In genomic region chr8:86734171-86734570, GRCm38 (mm10) we compare ENCODE assay signal across 28 mouse cellular contexts. TPM values are rescaled to one million over a fixed set of nuclear protein-coding genes. Genes with fewer than 3 reads are reported as not detected.
A peak's percentile ranks its signal among the peaks of the same experiment; 100 is the strongest.
DNase-seq lines count a peak whose midpoint lies in the region; ATAC-seq and TF ChIP-seq lines count a peak whose summit lies in the region.
"Had no signal": no experiment of that assay in that cellular context is flagged by ENCODE, and none has a peak within 500 bp of the region (broad histone marks: within the 10 kb centered on the region; RNA-seq: fewer than 3 reads in every experiment).

No protein-coding gene starts in this region.

- DNase-seq in gastrocnemius, adult 2 months, result peak; percentile 29
- no peak for DNase-seq in gastrocnemius, postnatal 36 days
- peak; percentile 21 for DNase-seq in kidney, adult 11 months
- DNase-seq in kidney, adult 9 months, result peak; percentile 52
- no peak for DNase-seq in kidney, adult 18-20 months
- DNase-seq: adrenal gland, adult 2 months; adrenal gland, postnatal 14 days; cerebellum, adult 11-12 months; cerebellum, adult 8-10 months; cerebellum, postnatal 10 days; cerebellum, postnatal 36 days; embryo, embryonic 11 days; forebrain, postnatal 0 days; gastrocnemius, postnatal 14 days; heart, postnatal 10 days; heart, postnatal 4 days had no signal

- H3K4me2 ChIP-seq in kidney, embryonic 15.5 days, result no peak overlapping the region
- H3K4me2 ChIP-seq: embryonic facial prominence, embryonic 13.5 days; forebrain, embryonic 13.5 days; heart, embryonic 11.5 days; heart, embryonic 15.5 days; hindbrain, embryonic 14.5 days had no signal

- no peaks in the 10 kb centered on the region for H3K36me3 ChIP-seq in kidney, embryonic 15.5 days
- H3K36me3 ChIP-seq: embryonic facial prominence, embryonic 13.5 days; heart, embryonic 15.5 days had no signal

- peaks cover 33% of the 10 kb centered on the region for H3K4me1 ChIP-seq in kidney, embryonic 15.5 days

- WGBS in kidney, embryonic 15.5 days, result 67% methylated on average over 4 of the region's 4 CpGs

- no peaks in the 10 kb centered on the region for H3K9me3 ChIP-seq in kidney, embryonic 15.5 days (replicated peaks)
- H3K9me3 ChIP-seq: embryonic facial prominence, embryonic 10.5 days; embryonic facial prominence, embryonic 13.5 days; forebrain, embryonic 13.5 days; heart, embryonic 15.5 days had no signal

- H3K27ac ChIP-seq in gastrocnemius, adult 2 months, result peak overlapping the region; percentile 69
- H3K27ac ChIP-seq in kidney, embryonic 15.5 days, result no peak overlapping the region
- H3K27ac ChIP-seq: embryonic facial prominence, embryonic 10.5 days; embryonic facial prominence, embryonic 13.5 days; forebrain, embryonic 13.5 days; heart, embryonic 15.5 days; hindbrain, embryonic 14.5 days; hindbrain, postnatal 0 days had no signal

- no peak for TF ChIP-seq CTCF in gastrocnemius, adult 2 months (IDR thresholded peaks at IDR 0.05)

- no peak overlapping the region for H3K9ac ChIP-seq in kidney, embryonic 15.5 days
- H3K9ac ChIP-seq: embryonic facial prominence, embryonic 13.5 days; forebrain, embryonic 13.5 days; forebrain, postnatal 0 days; heart, embryonic 15.5 days; hindbrain, embryonic 14.5 days had no signal

- H3K27me3 ChIP-seq in kidney, embryonic 15.5 days, result no peaks in the 10 kb centered on the region
- H3K27me3 ChIP-seq: embryonic facial prominence, embryonic 13.5 days; forebrain, embryonic 13.5 days; heart, embryonic 15.5 days had no signal

- H3K4me3 ChIP-seq in gastrocnemius, adult 2 months, result no peak overlapping the region
- no peak overlapping the region for H3K4me3 ChIP-seq in kidney, embryonic 15.5 days (replicated peaks)
- H3K4me3 ChIP-seq: embryonic facial prominence, embryonic 10.5 days; embryonic facial prominence, embryonic 13.5 days; erythroblast, embryonic 14.5 days; forebrain, embryonic 13.5 days; heart, embryonic 15.5 days had no signal

- intact Hi-C loops in gastrocnemius, adult 2 months (cut with DNase I), result no loop called here
- intact Hi-C loops in gastrocnemius, postnatal 36 days (cut with DNase I), result no loop called here

- no peak for ATAC-seq in kidney, embryonic 15.5 days (replicated peaks; ENCODE audit: low FRiP score)
- ATAC-seq in inflammation-experienced regulatory T-cells, adult 6 months, result no peak
- ATAC-seq: forebrain, embryonic 13.5 days; forebrain, postnatal 0 days; hindbrain, postnatal 0 days; intestine, postnatal 0 days had no signal

RNA-seq across cellular contexts. Expression of gene Gm10638, which starts 11.3 kb away (rescaled TPM):
- 1 to 10 TPM; 4.9 to 5.3 TPM for total RNA-seq in gastrocnemius, adult 2 months (2021)
- 1 to 10 TPM; 3.9 to 7.0 TPM for total RNA-seq in gastrocnemius, postnatal 36 days (2021)
- polyA plus RNA-seq in kidney, embryonic 15.5 days (2015; fragmentation: Nextera tagmentation; extraction: Ambion mirVana), result 4.8 and 5.7 TPM in 2 replicates
- under 1 TPM in 1 of 3 experiments, not detected in 2; 0.51 TPM for polyA plus RNA-seq in inflammation-experienced regulatory T-cells, adult 6 months (2017; shearing (Covaris generic))
- total RNA-seq: hindbrain, postnatal 0 days had no signal
- polyA plus RNA-seq: CD4-positive, CD25-positive, alpha-beta regulatory T cell, adult 4 months had no signal

RNA-seq across cellular contexts. Expression of gene Siah1a, which starts 11.6 kb away (rescaled TPM):
- 10 to 100 TPM in 1 of 2 experiments, 1 to 10 TPM in 1; 9.6 to 14.9 TPM for total RNA-seq in gastrocnemius, adult 2 months (2021)
- total RNA-seq in gastrocnemius, postnatal 36 days (2021), result 10 to 100 TPM in 1 of 2 experiments, 1 to 10 TPM in 1; 9.6 to 10.8 TPM
- polyA plus RNA-seq in kidney, embryonic 15.5 days (2015; fragmentation: Nextera tagmentation; extraction: Ambion mirVana), result 46.4 and 48.7 TPM in 2 replicates
- 1 to 10 TPM; 4.6 to 9.0 (median 6.2) TPM for polyA plus RNA-seq in inflammation-experienced regulatory T-cells, adult 6 months (2017; shearing (Covaris generic))

Comparison
In these comparisons a context has a peak if more than half of its experiments do, and no peak if none do; other contexts are left out.
1. DNase-seq: peak in gastrocnemius, adult 2 months (single experiment), kidney, adult 11 months (single experiment) and kidney, adult 9 months (single experiment); none in gastrocnemius, postnatal 36 days (0 of 2) and kidney, adult 18-20 months (single experiment).